Mouse (Mus musculus) ES-E14 (cell line): ENCODE measurements around the gene Lenep.

Experiments
- CHD2 ChIP-seq: IDR thresholded peaks from 2 replicates; pipeline ENCODE4 v1.6.1; 2014; ENCODE audit warnings: mild to moderate bottlenecking, low read depth, low read length, inconsistent platforms
- HCFC1 ChIP-seq: IDR thresholded peaks from 2 replicates; pipeline ENCODE4 v1.6.1; 2012; ENCODE audit warnings: low read length, inconsistent platforms, borderline replicate concordance; ENCODE audit not compliant: insufficient read depth
- MAFK ChIP-seq: IDR thresholded peaks from 2 replicates; pipeline ENCODE4 v1.6.1; 2014; ENCODE audit warnings: mild to moderate bottlenecking, low read depth, low read length, inconsistent platforms; ENCODE audit not compliant: insufficient read depth
- ZC3H11A ChIP-seq: IDR thresholded peaks from 2 replicates; pipeline ENCODE4 v1.6.1; 2012; ENCODE audit warnings: low read depth, mild to moderate bottlenecking, inconsistent platforms, low read length, borderline replicate concordance
- ZNF384 ChIP-seq: IDR thresholded peaks from 2 replicates; pipeline ENCODE4 v1.6.1; 2012; ENCODE audit warnings: low read depth, low read length, inconsistent platforms

GRCm38 (mm10) chr3:89351271-89351670, 51.3 kb downstream of the Lenep start:
- TF ChIP-seq ZC3H11A (no peak), MAFK (no peak), CHD2 (no peak), HCFC1 (no peak), ZNF384 (no peak)
